Mouse (Mus musculus): ENCODE measurements around the gene Tmem129. TPM values are rescaled to one million over a fixed set of nuclear protein-coding genes. Genes with fewer than 3 reads are reported as not detected.

Tmem129 gene
- 35.4 and 39.1 TPM in 2 replicates for polyA plus RNA-seq (2015; fragmentation: Nextera tagmentation; extraction: Ambion mirVana)

DNA sequence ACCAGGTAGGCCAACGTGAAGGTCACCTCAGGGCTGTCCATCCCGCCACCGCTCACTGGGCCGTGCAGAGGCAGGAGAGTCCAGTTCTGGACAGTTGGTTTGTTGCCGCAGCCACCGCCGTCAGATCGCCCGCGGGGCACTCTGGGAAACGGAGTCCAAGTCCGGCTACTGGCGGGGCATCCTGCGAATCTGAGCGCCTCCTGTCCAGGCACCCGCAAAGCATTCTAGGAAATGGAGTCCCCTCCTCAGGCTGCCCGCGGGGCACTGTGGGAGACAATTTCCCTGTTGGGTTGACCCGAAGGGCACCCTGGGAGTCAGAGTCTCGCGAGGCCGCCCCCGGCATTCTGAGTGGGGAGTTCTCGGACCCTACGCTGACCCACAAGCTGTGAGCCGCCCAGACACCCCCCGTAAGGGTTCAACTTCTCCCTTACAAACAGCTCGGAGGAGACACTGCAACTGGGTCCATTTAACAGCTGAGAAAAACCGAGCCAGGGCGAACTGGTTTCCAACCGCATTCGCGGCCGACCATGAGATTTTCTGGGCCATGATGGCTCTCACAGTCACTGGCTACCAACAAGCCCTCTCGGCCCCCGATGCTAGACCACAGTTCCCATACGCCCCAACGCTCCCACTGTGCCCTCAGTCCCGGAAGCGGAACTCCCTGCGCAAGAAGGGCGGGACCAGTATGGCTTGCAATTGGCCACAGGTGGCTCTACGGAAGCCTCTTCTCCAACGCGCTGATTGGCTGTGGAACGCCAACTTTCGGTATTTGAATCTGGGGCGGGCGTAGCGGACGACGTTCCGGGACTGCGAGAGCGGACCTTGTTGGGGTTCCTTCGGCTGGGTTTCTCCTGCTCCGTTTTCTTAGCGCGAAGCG is at the start of gene Tmem129, which contains the start of gene Tacc3:
TSS of gene Tmem129 (minus strand) at position 630 of the 877 bp plus-strand sequence.
TSS of gene Tacc3 (plus strand) at position 342 of the 877 bp plus-strand sequence.
- H3K9me3 ChIP-seq (ENCODE audit: control insufficient read depth, low read length), result no peaks in the 10 kb centered on the region
- H3K4me1 ChIP-seq (replicated peaks; ENCODE audit: control insufficient read depth, insufficient read depth, low read length), result peaks cover 35% of the 10 kb centered on the region
- peak within 1 kb of the TSS; percentile 96 for H3K27ac ChIP-seq (ENCODE audit: low read length)
- H3K4me3 ChIP-seq (replicated peaks; ENCODE audit: low read length), result peak within 1 kb of the TSS; percentile 82
- H3K9ac ChIP-seq (replicated peaks; ENCODE audit: low read depth, low read length), result peak within 1 kb of the TSS; percentile 70
- under 1% methylated on average over 60 of the region's 60 CpGs for whole genome bisulfite sequencing
- H3K27me3 ChIP-seq (replicated peaks; ENCODE audit: control insufficient read depth, insufficient read depth, low read length), result no peaks in the 10 kb centered on the region
- ATAC-seq, result peak; percentile 98
- no peaks in the 10 kb centered on the region for H3K36me3 ChIP-seq (ENCODE audit: control insufficient read depth, insufficient read depth)
- H3K4me2 ChIP-seq (ENCODE audit: low read length), result peak within 1 kb of the TSS; percentile 97

DNA sequence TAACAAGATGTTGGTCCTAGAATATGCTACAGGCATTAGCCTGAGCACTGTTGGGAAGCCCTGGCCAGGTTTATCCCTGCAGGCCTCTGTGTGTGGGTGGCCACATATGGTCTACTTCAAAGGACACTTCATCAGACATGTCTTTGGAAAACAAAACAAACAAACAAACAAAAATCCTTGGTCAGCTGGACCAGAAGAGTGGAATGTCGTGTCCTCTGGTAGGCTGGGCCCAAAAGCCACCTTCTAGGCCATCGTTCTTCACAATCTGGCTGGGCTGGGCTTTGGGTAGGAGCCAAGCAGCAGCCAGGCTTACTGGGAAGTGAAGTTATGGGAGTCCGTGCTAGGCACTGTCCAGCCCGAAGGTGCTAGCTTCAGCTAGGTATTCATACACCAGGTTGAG is 48.9 kb upstream of the Tmem129 start:
- no peak overlapping the region for H3K27ac ChIP-seq (ENCODE audit: low read length)
- H3K36me3 ChIP-seq (ENCODE audit: control insufficient read depth, insufficient read depth), result no peaks in the 10 kb centered on the region
- H3K9ac ChIP-seq (replicated peaks; ENCODE audit: low read depth, low read length), result no peak overlapping the region
- no peaks in the 10 kb centered on the region for H3K9me3 ChIP-seq (ENCODE audit: control insufficient read depth, low read length)
- WGBS, result 80% methylated on average over 4 of the region's 4 CpGs
- H3K4me3 ChIP-seq (replicated peaks; ENCODE audit: low read length), result no peak overlapping the region
- no peak overlapping the region for H3K4me2 ChIP-seq (ENCODE audit: low read length)
- H3K4me1 ChIP-seq (replicated peaks; ENCODE audit: control insufficient read depth, insufficient read depth, low read length), result peaks cover 15% of the 10 kb centered on the region
- no peak for ATAC-seq
- no peaks in the 10 kb centered on the region for H3K27me3 ChIP-seq (replicated peaks; ENCODE audit: control insufficient read depth, insufficient read depth, low read length)

DNA sequence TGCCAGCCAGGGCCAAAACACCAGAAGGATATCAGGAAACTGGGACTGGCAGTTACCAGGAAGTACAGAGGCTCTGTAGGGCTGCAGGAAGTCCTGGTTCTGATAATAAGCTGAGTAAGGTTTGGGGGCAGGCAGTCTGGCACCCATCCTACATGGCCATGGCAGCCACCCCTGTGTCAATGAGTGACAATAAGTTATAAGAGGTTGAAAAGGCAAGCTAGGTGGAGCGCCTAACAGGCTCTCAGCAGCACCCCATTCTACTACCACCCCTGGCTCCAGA is 48.1 kb upstream of the Tmem129 start:
- no peak overlapping the region for H3K9ac ChIP-seq (replicated peaks; ENCODE audit: low read depth, low read length)

DNA sequence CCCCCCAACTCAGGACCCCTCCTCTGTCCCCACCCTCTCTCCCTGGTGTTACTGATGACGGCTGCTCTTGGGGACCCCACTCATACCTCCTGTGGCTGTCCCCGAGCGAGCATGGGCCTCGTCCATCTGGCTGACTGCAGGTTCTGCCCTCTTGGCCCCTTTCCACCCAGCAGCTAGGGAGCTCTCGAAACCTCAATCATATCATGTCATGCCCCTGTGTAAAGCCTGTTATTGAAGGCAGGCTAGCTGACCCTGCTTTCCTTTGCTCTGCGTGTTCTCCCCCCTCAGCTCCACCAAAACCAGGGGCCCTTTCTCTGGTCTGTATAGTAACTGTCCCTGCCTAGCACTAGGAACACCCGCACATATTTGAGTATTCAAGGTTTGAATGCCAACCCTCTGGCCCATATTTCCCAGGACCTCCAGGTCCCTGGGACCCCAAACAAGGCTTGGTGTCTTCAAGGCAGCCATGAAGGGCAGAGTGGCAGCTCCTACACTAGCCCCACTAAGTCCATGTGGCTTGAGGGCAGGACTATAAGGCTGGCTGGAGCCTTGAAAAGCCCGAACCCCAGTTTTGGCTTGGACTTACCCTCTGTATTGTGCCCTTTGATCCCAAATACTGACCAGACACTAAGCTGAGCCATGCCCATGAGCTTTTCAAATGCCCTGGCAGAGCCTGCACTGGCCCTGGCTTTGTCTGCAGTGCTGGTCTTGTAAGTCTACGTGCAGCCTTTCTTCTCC is 47.6 kb upstream of the Tmem129 start:
- Histone ChIP-seq H3K4me3 (replicated peaks; ENCODE audit: low read length) (no peak overlapping the region), H3K27me3 (replicated peaks; ENCODE audit: control insufficient read depth, insufficient read depth, low read length) (no peaks in the 10 kb centered on the region), H3K4me2 (ENCODE audit: low read length) (no peak overlapping the region), H3K27ac (ENCODE audit: low read length) (peak overlapping the region; percentile 57), H3K9me3 (ENCODE audit: control insufficient read depth, low read length) (no peaks in the 10 kb centered on the region), H3K9ac (replicated peaks; ENCODE audit: low read depth, low read length) (no peak overlapping the region), H3K36me3 (ENCODE audit: control insufficient read depth, insufficient read depth) (no peaks in the 10 kb centered on the region), H3K4me1 (replicated peaks; ENCODE audit: control insufficient read depth, insufficient read depth, low read length) (peaks cover 15% of the 10 kb centered on the region)
- WGBS, result 10% methylated on average over 9 of the region's 9 CpGs
- peak; percentile 34 for ATAC-seq

More for the DNA sequence above, 48.1 kb upstream of the Tmem129 start:
- Histone ChIP-seq H3K36me3 (ENCODE audit: control insufficient read depth, insufficient read depth) (no peaks in the 10 kb centered on the region), H3K4me3 (replicated peaks; ENCODE audit: low read length) (no peak overlapping the region), H3K4me1 (replicated peaks; ENCODE audit: control insufficient read depth, insufficient read depth, low read length) (peaks cover 15% of the 10 kb centered on the region), H3K9me3 (ENCODE audit: control insufficient read depth, low read length) (no peaks in the 10 kb centered on the region), H3K27me3 (replicated peaks; ENCODE audit: control insufficient read depth, insufficient read depth, low read length) (no peaks in the 10 kb centered on the region), H3K4me2 (ENCODE audit: low read length) (no peak overlapping the region), H3K27ac (ENCODE audit: low read length) (peak overlapping the region; percentile 57)
- WGBS, result 90% methylated on average over 1 of the region's 1 CpGs
- ATAC-seq, result no peak

DNA sequence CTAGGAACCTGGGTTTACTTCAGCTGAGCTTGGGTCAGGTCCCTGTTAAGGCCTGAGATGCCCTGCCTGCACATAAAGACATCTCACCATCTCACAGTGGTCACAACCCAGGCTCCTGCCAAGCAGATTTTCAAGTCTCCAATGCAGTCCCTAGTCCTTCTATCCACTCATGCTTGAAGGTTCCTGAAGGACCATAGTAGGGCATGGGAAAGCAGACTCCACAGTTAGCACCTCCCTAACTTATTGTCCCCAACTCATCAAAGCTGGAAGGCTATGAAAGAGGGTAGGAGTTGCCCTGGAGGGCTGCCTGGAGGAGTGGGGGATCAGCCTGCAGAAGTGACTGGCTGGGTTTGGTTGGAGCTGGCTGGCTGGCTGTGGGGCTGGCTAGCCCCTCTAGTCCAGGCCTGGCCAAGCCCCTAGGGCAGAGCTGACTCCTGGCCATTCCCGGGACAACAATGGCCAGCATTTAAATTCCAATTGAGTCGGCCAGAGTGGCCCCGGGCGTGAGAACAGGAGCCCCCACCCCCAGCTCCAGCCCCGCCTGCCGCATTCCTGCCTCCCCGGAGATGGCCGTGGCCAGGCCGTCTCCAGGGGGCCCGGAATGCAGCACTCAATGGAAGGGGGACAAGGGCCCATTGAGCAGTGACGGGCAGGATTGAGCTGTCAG is 46.9 kb upstream of the Tmem129 start:
- Histone ChIP-seq H3K27ac (ENCODE audit: low read length) (peak overlapping the region; percentile 71; the same call in 1 of the 2 replicates), H3K4me3 (replicated peaks; ENCODE audit: low read length) (no peak overlapping the region), H3K4me1 (replicated peaks; ENCODE audit: control insufficient read depth, insufficient read depth, low read length) (peaks cover 16% of the 10 kb centered on the region), H3K27me3 (replicated peaks; ENCODE audit: control insufficient read depth, insufficient read depth, low read length) (no peaks in the 10 kb centered on the region), H3K36me3 (ENCODE audit: control insufficient read depth, insufficient read depth) (no peaks in the 10 kb centered on the region), H3K9ac (replicated peaks; ENCODE audit: low read depth, low read length) (no peak overlapping the region), H3K4me2 (ENCODE audit: low read length) (no peak overlapping the region), H3K9me3 (ENCODE audit: control insufficient read depth, low read length) (no peaks in the 10 kb centered on the region)
- WGBS, result 7% methylated on average over 11 of the region's 11 CpGs
- ATAC-seq, result peak; percentile 79

DNA sequence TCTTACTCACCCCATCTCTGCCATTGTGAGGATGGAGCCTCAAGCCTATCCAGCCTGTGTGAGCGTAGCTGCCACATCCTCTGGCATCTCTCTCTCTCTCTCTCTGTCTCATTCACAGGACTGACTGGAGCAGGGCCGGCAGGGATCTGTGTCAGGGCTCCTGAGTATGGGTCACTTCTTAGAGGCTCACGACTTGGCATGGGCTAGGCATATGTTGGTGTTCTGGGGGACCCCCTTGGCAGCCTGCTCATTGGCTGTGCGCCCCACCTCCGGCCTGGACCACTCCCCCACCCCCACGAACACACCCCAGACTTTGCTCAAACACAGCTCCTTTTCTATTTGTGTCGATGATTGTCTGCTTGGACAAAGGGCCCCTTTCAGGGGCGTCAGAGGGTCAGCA is 45.8 kb upstream of the Tmem129 start:
- peak overlapping the region; percentile 71 for H3K27ac ChIP-seq (ENCODE audit: low read length)
- H3K4me3 ChIP-seq (replicated peaks; ENCODE audit: low read length), result no peak overlapping the region
- no peaks in the 10 kb centered on the region for H3K27me3 ChIP-seq (replicated peaks; ENCODE audit: control insufficient read depth, insufficient read depth, low read length)
- no peaks in the 10 kb centered on the region for H3K36me3 ChIP-seq (ENCODE audit: control insufficient read depth, insufficient read depth)
- H3K4me2 ChIP-seq (ENCODE audit: low read length), result no peak overlapping the region
- ATAC-seq, result peak; percentile 53
- H3K4me1 ChIP-seq (replicated peaks; ENCODE audit: control insufficient read depth, insufficient read depth, low read length), result peaks cover 22% of the 10 kb centered on the region
- WGBS, result 12% methylated on average over 8 of the region's 8 CpGs
- H3K9me3 ChIP-seq (ENCODE audit: control insufficient read depth, low read length), result no peaks in the 10 kb centered on the region
- H3K9ac ChIP-seq (replicated peaks; ENCODE audit: low read depth, low read length), result no peak overlapping the region

DNA sequence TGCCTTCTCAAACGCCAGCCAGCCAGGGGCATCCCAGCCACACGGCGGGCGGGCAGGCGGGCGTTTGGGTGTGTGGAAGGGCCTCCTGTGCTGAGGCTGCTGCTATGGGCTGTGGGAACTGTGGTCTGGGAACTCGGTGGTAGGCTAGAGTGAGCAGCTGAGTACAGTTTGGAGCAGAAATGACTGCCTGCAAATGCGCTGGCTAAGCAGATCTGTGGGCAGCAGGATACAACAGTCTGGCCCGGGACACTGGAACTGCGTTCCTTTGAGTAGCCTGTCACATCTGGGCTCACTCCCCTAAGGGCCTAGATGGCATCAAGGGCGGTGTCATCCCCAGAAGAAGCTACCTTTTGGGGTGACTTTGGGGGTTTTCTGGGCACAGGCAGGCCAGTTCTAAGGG is 43.6 kb upstream of the Tmem129 start:
- Histone ChIP-seq H3K4me1 (replicated peaks; ENCODE audit: control insufficient read depth, insufficient read depth, low read length) (peaks cover 38% of the 10 kb centered on the region), H3K9me3 (ENCODE audit: control insufficient read depth, low read length) (no peaks in the 10 kb centered on the region), H3K27ac (ENCODE audit: low read length) (no peak overlapping the region), H3K36me3 (ENCODE audit: control insufficient read depth, insufficient read depth) (no peaks in the 10 kb centered on the region), H3K9ac (replicated peaks; ENCODE audit: low read depth, low read length) (no peak overlapping the region), H3K27me3 (replicated peaks; ENCODE audit: control insufficient read depth, insufficient read depth, low read length) (no peaks in the 10 kb centered on the region), H3K4me2 (ENCODE audit: low read length) (no peak overlapping the region), H3K4me3 (replicated peaks; ENCODE audit: low read length) (no peak overlapping the region)
- 80% methylated on average over 11 of the region's 11 CpGs for WGBS
- no peak for ATAC-seq

DNA sequence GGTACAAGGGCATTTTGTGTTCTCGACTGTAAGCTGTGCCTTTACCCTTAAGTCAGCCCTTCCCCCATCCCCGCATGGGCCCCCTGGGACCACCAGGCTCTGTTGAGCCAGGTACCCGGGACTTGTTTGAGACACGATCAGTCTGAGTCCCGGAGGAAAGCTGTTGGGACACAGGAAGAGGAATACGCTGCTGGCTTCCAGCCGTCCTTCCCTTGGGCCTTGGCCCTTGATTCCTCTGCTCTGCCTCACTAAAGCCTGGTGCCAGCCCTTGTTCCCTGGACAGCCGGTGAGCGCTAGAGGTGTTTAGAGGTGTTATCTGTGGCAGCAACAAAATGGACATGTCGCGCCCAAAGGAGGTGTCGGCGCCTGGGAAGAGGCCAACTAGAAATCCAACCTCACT is 41.8 kb upstream of the Tmem129 start:
- Histone ChIP-seq H3K9me3 (ENCODE audit: control insufficient read depth, low read length) (no peaks in the 10 kb centered on the region), H3K27me3 (replicated peaks; ENCODE audit: control insufficient read depth, insufficient read depth, low read length) (0 out of 2 replicates have a peak, but pooled peaks cover 3% of the 10 kb centered on the region), H3K27ac (ENCODE audit: low read length) (no peak overlapping the region; the same call in 1 of the 2 replicates), H3K4me1 (replicated peaks; ENCODE audit: control insufficient read depth, insufficient read depth, low read length) (peaks cover 48% of the 10 kb centered on the region), H3K9ac (replicated peaks; ENCODE audit: low read depth, low read length) (no peak overlapping the region), H3K4me2 (ENCODE audit: low read length) (no peak overlapping the region), H3K4me3 (replicated peaks; ENCODE audit: low read length) (no peak overlapping the region), H3K36me3 (ENCODE audit: control insufficient read depth, insufficient read depth) (no peaks in the 10 kb centered on the region)
- 43% methylated on average over 13 of the region's 13 CpGs for WGBS
- ATAC-seq, result no peak

DNA sequence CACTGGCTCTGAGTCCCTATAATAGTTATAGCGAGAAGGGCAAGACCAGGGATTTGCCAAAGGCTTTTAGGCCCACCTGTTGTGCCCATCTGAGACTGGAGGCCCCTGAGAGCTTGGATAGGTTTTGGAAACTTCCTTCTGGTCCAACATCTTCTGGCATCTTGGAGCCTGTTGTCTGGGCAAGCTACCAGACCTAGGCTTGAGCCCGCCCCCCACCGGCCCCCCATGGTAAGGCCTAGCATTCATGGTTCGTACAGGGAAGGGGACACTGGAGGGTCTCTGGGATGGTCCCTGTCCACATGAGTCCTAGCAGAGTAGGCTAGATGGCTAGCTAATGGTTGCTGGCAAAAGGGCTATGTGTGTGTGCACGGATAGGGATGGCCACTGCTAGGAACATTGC is 40.5 kb upstream of the Tmem129 start:
- no peak overlapping the region for H3K4me2 ChIP-seq (ENCODE audit: low read length)
- H3K27ac ChIP-seq (ENCODE audit: low read length), result peak overlapping the region; percentile 41; the same call in 1 of the 2 replicates
- 0 out of 2 replicates have a peak, but pooled peaks cover 6% of the 10 kb centered on the region for H3K27me3 ChIP-seq (replicated peaks; ENCODE audit: control insufficient read depth, insufficient read depth, low read length)
- H3K9ac ChIP-seq (replicated peaks; ENCODE audit: low read depth, low read length), result no peak overlapping the region
- WGBS, result 45% methylated on average over 5 of the region's 5 CpGs
- H3K9me3 ChIP-seq (ENCODE audit: control insufficient read depth, low read length), result no peaks in the 10 kb centered on the region
- peaks cover 47% of the 10 kb centered on the region for H3K4me1 ChIP-seq (replicated peaks; ENCODE audit: control insufficient read depth, insufficient read depth, low read length)
- ATAC-seq, result no peak
- H3K36me3 ChIP-seq (ENCODE audit: control insufficient read depth, insufficient read depth), result no peaks in the 10 kb centered on the region
- H3K4me3 ChIP-seq (replicated peaks; ENCODE audit: low read length), result no peak overlapping the region

All from forebrain, embryonic 16.5 days (tissue).